Mouse (Mus musculus) megakaryocyte, embryonic 14.5 days (primary cell): ENCODE results near the gene Siva1. TPM values are rescaled to one million over a fixed set of nuclear protein-coding genes. Genes with fewer than 3 reads are reported as not detected.
A peak's percentile ranks its signal among the peaks of the same experiment; 100 is the strongest.

Source experiments
- H3K27me3 ChIP-seq: replicated peaks from 2 replicates; pipeline ENCODE3; 2012; ENCODE audit warnings: inconsistent platforms
- H3K36me3 ChIP-seq: replicated peaks from 2 replicates; pipeline ENCODE3; 2012; ENCODE audit warnings: low read length, inconsistent platforms, mixed read lengths
- H3K4me1 ChIP-seq: 2 replicates; pipeline ENCODE4 v1.6.1; 2012; ENCODE audit warnings: inconsistent platforms
- H3K4me3 ChIP-seq: replicated peaks from 2 replicates; pipeline ENCODE3; 2012; ENCODE audit warnings: moderate library complexity, mild to moderate bottlenecking, inconsistent platforms
- H3K9me3 ChIP-seq: 2 replicates; pipeline ENCODE4 v1.6.1; 2012; ENCODE audit warnings: inconsistent platforms
- FLI1 ChIP-seq: IDR thresholded peaks from 2 replicates; pipeline ENCODE4 v1.6.1; 2012; ENCODE audit warnings: low read length, inconsistent platforms, mixed read lengths
- GATA1 ChIP-seq: IDR thresholded peaks from 3 replicates; pipeline ENCODE4 v1.6.1; 2012; ENCODE audit warnings: mixed read lengths, low read length, inconsistent platforms, borderline replicate concordance
- polyA plus RNA-seq: library from polyadenylated mRNA; stranded (reverse); fragments of >175 nt; gene quantifications from 2 replicates; pipeline ENCODE4 v1.2.3, GENCODE M21; 2012; ENCODE audit warnings: low replicate concordance; ENCODE audit not compliant: insufficient read depth

Siva1 gene
- polyA plus RNA-seq, 1 experiment = 63.6 TPM

GRCm38 (mm10) chr12:112631472-112631871 is 13.0 kb upstream of the Siva1 start:
- Histone ChIP-seq H3K27me3 (peaks cover 31% of the 10 kb centered on the region), H3K4me3 (peak overlapping the region; percentile 23), H3K9me3 (no peaks in the 10 kb centered on the region), H3K36me3 (peaks cover 14% of the 10 kb centered on the region), H3K4me1 (peaks cover 72% of the 10 kb centered on the region)
- no peak for TF ChIP-seq FLI1
- no peak for TF ChIP-seq GATA1

GRCm38 (mm10) chr12:112632084-112632777 is 12.2 kb upstream of the Siva1 start:
- Histone ChIP-seq H3K27me3 (peaks cover 39% of the 10 kb centered on the region), H3K36me3 (peaks cover 20% of the 10 kb centered on the region), H3K4me1 (peaks cover 65% of the 10 kb centered on the region), H3K4me3 (peak overlapping the region; percentile 65), H3K9me3 (no peaks in the 10 kb centered on the region)
- TF ChIP-seq FLI1 (no peak), GATA1 (no peak)

GRCm38 (mm10) chr12:112632907-112633306 is 11.6 kb upstream of the Siva1 start:
- TF ChIP-seq FLI1 (no peak), GATA1 (no peak)
- Histone ChIP-seq H3K9me3 (no peaks in the 10 kb centered on the region), H3K27me3 (peaks cover 41% of the 10 kb centered on the region), H3K4me1 (peaks cover 59% of the 10 kb centered on the region), H3K4me3 (no peak overlapping the region), H3K36me3 (peaks cover 21% of the 10 kb centered on the region)

DNA sequence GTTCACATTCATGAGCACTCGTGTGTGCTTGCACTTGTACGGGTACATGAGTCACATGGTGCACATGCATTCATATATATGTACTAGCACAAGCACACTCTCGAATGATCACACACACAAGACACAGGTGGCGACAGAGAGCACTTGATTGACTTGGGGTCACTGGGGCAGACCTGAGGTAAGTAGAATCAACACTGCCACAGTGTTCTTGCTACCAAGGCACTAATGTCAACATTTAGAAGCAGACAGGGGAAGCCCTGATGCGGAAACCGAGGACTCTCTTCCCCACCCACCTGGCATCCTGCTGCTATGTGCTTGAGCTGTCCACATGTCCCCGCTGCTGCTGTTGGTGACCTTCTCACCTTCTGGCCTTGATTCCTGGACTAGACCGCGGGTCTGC is 10.8 kb upstream of the Siva1 start:
- peaks cover 45% of the 10 kb centered on the region for H3K27me3 ChIP-seq
- TF ChIP-seq FLI1 = no peak
- TF ChIP-seq GATA1 = no peak
- peaks cover 51% of the 10 kb centered on the region for H3K4me1 ChIP-seq
- peaks cover 22% of the 10 kb centered on the region for H3K36me3 ChIP-seq
- no peaks in the 10 kb centered on the region for H3K9me3 ChIP-seq
- peak overlapping the region; percentile 34 for H3K4me3 ChIP-seq

- peaks cover 17% of the 10 kb centered on the region for H3K4me1 ChIP-seq
- no peak for TF ChIP-seq FLI1
- TF ChIP-seq GATA1 = no peak
- peaks cover 25% of the 10 kb centered on the region for H3K27me3 ChIP-seq
- peaks cover 40% of the 10 kb centered on the region for H3K36me3 ChIP-seq
- no peak overlapping the region for H3K4me3 ChIP-seq
- no peaks in the 10 kb centered on the region for H3K9me3 ChIP-seq
Observed at GRCm38 (mm10) chr12:112639526-112639925, 5.0 kb upstream of the Siva1 start.

- Histone ChIP-seq H3K27me3 (peaks cover 3% of the 10 kb centered on the region), H3K36me3 (peaks cover 38% of the 10 kb centered on the region), H3K9me3 (no peaks in the 10 kb centered on the region), H3K4me1 (peaks cover 43% of the 10 kb centered on the region), H3K4me3 (no peak overlapping the region)
- TF ChIP-seq FLI1 (no peak), GATA1 (no peak)
Observed at GRCm38 (mm10) chr12:112643126-112643525, 1.4 kb upstream of the Siva1 start.

GRCm38 (mm10) chr12:112644855-112645506 is 502 bp downstream of the Siva1 start:
- no peaks in the 10 kb centered on the region for H3K9me3 ChIP-seq
- no peak for TF ChIP-seq GATA1
- no peak for TF ChIP-seq FLI1
- H3K4me1 ChIP-seq = peaks cover 57% of the 10 kb centered on the region
- no peaks in the 10 kb centered on the region for H3K27me3 ChIP-seq
- H3K4me3 ChIP-seq = peak overlapping the region; percentile 97
- H3K36me3 ChIP-seq = peaks cover 43% of the 10 kb centered on the region

- Histone ChIP-seq H3K4me3 (peak overlapping the region; percentile 97), H3K9me3 (no peaks in the 10 kb centered on the region), H3K4me1 (peaks cover 57% of the 10 kb centered on the region), H3K27me3 (no peaks in the 10 kb centered on the region), H3K36me3 (peaks cover 48% of the 10 kb centered on the region)
- no peak for TF ChIP-seq FLI1
- no peak for TF ChIP-seq GATA1
Observed at GRCm38 (mm10) chr12:112646139-112646538, 1.7 kb downstream of the Siva1 start.

DNA sequence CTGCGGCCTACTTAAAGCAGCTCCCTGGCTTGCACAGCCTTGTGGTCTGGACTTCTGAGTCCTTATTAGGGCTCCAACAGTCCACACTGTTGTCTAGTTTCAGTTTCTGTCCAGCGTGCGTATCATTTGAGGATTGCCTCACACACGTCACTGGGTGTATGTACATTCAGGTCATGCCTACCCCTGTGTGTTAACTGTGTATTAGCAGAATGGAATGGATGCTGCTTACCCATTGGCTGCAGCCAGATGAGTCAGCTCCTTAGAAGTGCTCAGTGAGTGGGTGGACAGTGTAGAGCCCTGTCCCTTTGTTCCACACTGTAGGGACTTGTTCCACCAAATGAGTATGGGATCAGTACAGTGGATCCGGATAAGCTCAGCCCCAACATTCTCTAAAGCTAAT is 3.6 kb downstream of the Siva1 start:
- Histone ChIP-seq H3K4me3 (peak overlapping the region; percentile 56), H3K27me3 (no peaks in the 10 kb centered on the region), H3K4me1 (peaks cover 58% of the 10 kb centered on the region), H3K9me3 (no peaks in the 10 kb centered on the region), H3K36me3 (peaks cover 64% of the 10 kb centered on the region)
- no peak for TF ChIP-seq FLI1

DNA sequence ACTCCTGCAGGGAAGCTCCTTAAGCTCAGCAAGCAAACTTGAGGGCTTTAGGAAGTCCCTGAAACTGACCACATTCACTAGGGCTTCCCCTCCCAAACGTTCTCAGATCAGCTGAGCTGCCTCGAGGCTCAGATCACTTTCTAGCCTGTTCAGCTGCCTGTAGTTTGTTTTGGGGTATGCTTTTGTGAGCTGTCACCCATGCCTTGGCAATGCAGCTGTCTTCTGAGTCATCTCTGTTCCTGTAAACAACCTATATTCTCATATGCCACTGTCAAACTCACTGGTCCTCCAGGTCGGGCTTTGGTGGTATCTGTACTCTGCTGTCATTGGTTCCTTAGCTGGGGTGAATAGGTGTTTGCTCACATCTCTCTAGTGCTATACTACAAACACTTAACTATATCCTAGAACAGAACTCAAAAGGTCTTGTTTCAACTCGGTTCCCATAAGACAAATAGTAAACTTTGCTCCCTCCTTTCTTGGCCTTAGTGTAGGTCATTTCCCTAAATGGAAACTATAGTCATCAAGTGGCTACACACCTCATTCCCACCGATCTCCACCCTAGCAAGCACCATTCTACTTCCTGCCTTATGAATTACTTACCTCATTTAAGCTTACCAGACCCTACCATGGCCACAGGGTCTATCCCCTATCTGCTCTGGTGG is 7.4 kb downstream of the Siva1 start:
- H3K4me1 ChIP-seq = peaks cover 33% of the 10 kb centered on the region
- TF ChIP-seq GATA1 = no peak
- no peak for TF ChIP-seq FLI1
- H3K9me3 ChIP-seq = no peaks in the 10 kb centered on the region
- H3K36me3 ChIP-seq = peaks cover 100% of the 10 kb centered on the region
- H3K4me3 ChIP-seq = no peak overlapping the region
- H3K27me3 ChIP-seq = no peaks in the 10 kb centered on the region
